Mouse (Mus musculus) lung, postnatal 0 days (tissue): ENCODE results near the gene Snx1. TPM values are rescaled to one million over a fixed set of nuclear protein-coding genes. Genes with fewer than 3 reads are reported as not detected.
A peak's percentile ranks its signal among the peaks of the same experiment; 100 is the strongest.

Experiments used
- ATAC-seq: fragments of 200-750 bp; cut with Nextera tagmentation; 2 replicates; pipeline ENCODE4 v1.8.0; 2017; ENCODE audit warnings: moderate library complexity
- DNase-seq: peaks from one replicate; pipeline ENCODE4 v3.0.0-alpha.2; 2016; ENCODE audit warnings: low spot score
- H3K27ac ChIP-seq: fragments of 300-500 bp; sonication (generic); 2 replicates; pipeline ENCODE4 v1.5.1; 2014; ENCODE audit warnings: antibody characterized with exemption, mild to moderate bottlenecking, low read length, mixed read lengths
- H3K27me3 ChIP-seq: fragments of 300-500 bp; sonication (generic); replicated peaks from 2 replicates; pipeline ENCODE4 v1.6.1; 2014; ENCODE audit warnings: low read length, mixed read lengths; ENCODE audit not compliant: insufficient read depth
- H3K36me3 ChIP-seq: fragments of 300-500 bp; sonication (generic); 2 replicates; pipeline ENCODE4 v1.6.1; 2014; ENCODE audit warnings: low read length, mixed read lengths; ENCODE audit not compliant: insufficient read depth
- H3K4me1 ChIP-seq: fragments of 300-500 bp; sonication (generic); 2 replicates; pipeline ENCODE4 v1.6.1; 2014; ENCODE audit warnings: antibody characterized with exemption, low read depth, low read length, mixed read lengths; ENCODE audit not compliant: insufficient read depth
- H3K4me2 ChIP-seq: fragments of 300-500 bp; sonication (generic); replicated peaks from 2 replicates; pipeline ENCODE4 v1.6.1; 2014; ENCODE audit warnings: low read depth, mild to moderate bottlenecking, low read length, moderate library complexity, mixed read lengths
- H3K4me3 ChIP-seq: fragments of 300-500 bp; sonication (generic); 2 replicates; pipeline ENCODE4 v1.5.1; 2014; ENCODE audit warnings: low read depth, low read length
- H3K9ac ChIP-seq: fragments of 300-500 bp; sonication (generic); replicated peaks from 2 replicates; pipeline ENCODE4 v1.6.1; 2014; ENCODE audit warnings: low read depth, mild to moderate bottlenecking
- H3K9me3 ChIP-seq: fragments of 300-500 bp; sonication (generic); 2 replicates; pipeline ENCODE4 v1.6.1; 2016; ENCODE audit warnings: low read length, mixed read lengths
- CTCF ChIP-seq: IDR thresholded peaks from 2 replicates; pipeline ENCODE4 v1.5.1; 2016; ENCODE audit warnings: antibody characterized with exemption, mild to moderate bottlenecking
- EP300 ChIP-seq: IDR thresholded peaks from 2 replicates; pipeline ENCODE4 v1.6.1; 2016; ENCODE audit warnings: antibody characterized with exemption, mild to moderate bottlenecking, control low read depth
- WGBS: fragments of 180-500 bp; shearing (Covaris S2); extraction: QIAGEN DNeasy Blood & Tissue Kit; methylation state at CpG from one replicate; pipeline ENCODE4 v1.1.7; 2014; 5-methylcytosine and 5-hydroxymethylcytosine counted together
- polyA plus RNA-seq: library from polyadenylated mRNA; unstranded; fragments of >200 nt; fragmentation: Nextera tagmentation; extraction: Ambion mirVana; gene quantifications from 2 replicates; pipeline ENCODE4 v1.2.1, GENCODE M21; 2015

Gene Snx1
- polyA plus RNA-seq, 1 experiment from 2014 or later = 108 TPM

- no peak overlapping the region for H3K4me3 ChIP-seq
- H3K9ac ChIP-seq = no peak overlapping the region
- DNase-seq (no peak), ATAC-seq (no peak)
- no peak overlapping the region for H3K4me2 ChIP-seq
- no peaks in the 10 kb centered on the region for H3K27me3 ChIP-seq
- TF ChIP-seq CTCF (no peak), EP300 (no peak)
- H3K36me3 ChIP-seq = peaks cover 26% of the 10 kb centered on the region
- WGBS = 72% methylated on average over 8 of the region's 8 CpGs
- no peaks in the 10 kb centered on the region for H3K4me1 ChIP-seq
- H3K27ac ChIP-seq = no peak overlapping the region
- no peaks in the 10 kb centered on the region for H3K9me3 ChIP-seq
Observed at GRCm38 (mm10) chr9:66101577-66101976, 24.8 kb downstream of the Snx1 start.

- Histone ChIP-seq H3K27me3 (no peaks in the 10 kb centered on the region), H3K4me3 (no peak overlapping the region), H3K4me1 (peaks cover 16% of the 10 kb centered on the region), H3K9me3 (no peaks in the 10 kb centered on the region), H3K27ac (peak overlapping the region; percentile 86), H3K4me2 (no peak overlapping the region), H3K36me3 (peaks cover 36% of the 10 kb centered on the region), H3K9ac (no peak overlapping the region)
- DNase-seq (peak; percentile 84), ATAC-seq (peak; percentile 66)
- WGBS = 51% methylated on average over 2 of the region's 2 CpGs
- TF ChIP-seq CTCF (no peak), EP300 (no peak)
Observed at GRCm38 (mm10) chr9:66092664-66093063, 33.7 kb downstream of the Snx1 start.

- peaks cover 45% of the 10 kb centered on the region for H3K36me3 ChIP-seq
- H3K9me3 ChIP-seq = no peaks in the 10 kb centered on the region
- H3K4me1 ChIP-seq = peaks cover 16% of the 10 kb centered on the region
- peak; percentile 77; the same call in 1 of the 2 replicates for TF ChIP-seq EP300
- TF ChIP-seq CTCF = no peak
- H3K4me2 ChIP-seq = no peak overlapping the region
- 27% methylated on average over 6 of the region's 6 CpGs for WGBS
- H3K4me3 ChIP-seq = no peak overlapping the region
- no peak overlapping the region for H3K9ac ChIP-seq
- ATAC-seq = peak; percentile 81
- peak; percentile 84 for DNase-seq
- H3K27ac ChIP-seq = peak overlapping the region; percentile 86
- no peaks in the 10 kb centered on the region for H3K27me3 ChIP-seq
Observed at GRCm38 (mm10) chr9:66091327-66092231, 34.8 kb downstream of the Snx1 start.

GRCm38 (mm10) chr9:66090593-66091244, 35.7 kb downstream of the Snx1 start:
- Histone ChIP-seq H3K27ac (peak overlapping the region; percentile 86), H3K36me3 (peaks cover 40% of the 10 kb centered on the region)
- peak; percentile 20 for ATAC-seq

GRCm38 (mm10) chr9:66088411-66088810, 38.0 kb downstream of the Snx1 start:
- H3K4me3 ChIP-seq = no peak overlapping the region
- peaks cover 21% of the 10 kb centered on the region for H3K36me3 ChIP-seq
- peaks cover 10% of the 10 kb centered on the region for H3K4me1 ChIP-seq
- ATAC-seq (no peak), DNase-seq (peak; percentile 75)
- H3K27me3 ChIP-seq = no peaks in the 10 kb centered on the region
- WGBS = 39% methylated on average over 4 of the region's 4 CpGs
- TF ChIP-seq CTCF (peak; percentile 86), EP300 (no peak)
- no peak overlapping the region for H3K9ac ChIP-seq
- H3K9me3 ChIP-seq = no peaks in the 10 kb centered on the region
- H3K4me2 ChIP-seq = no peak overlapping the region
- no peak overlapping the region for H3K27ac ChIP-seq

More at GRCm38 (mm10) chr9:66090593-66091244, 35.7 kb downstream of the Snx1 start:
- Histone ChIP-seq H3K9ac (no peak overlapping the region), H3K9me3 (no peaks in the 10 kb centered on the region), H3K27me3 (no peaks in the 10 kb centered on the region), H3K4me2 (no peak overlapping the region), H3K4me1 (peaks cover 16% of the 10 kb centered on the region), H3K4me3 (no peak overlapping the region)
- 66% methylated on average over 13 of the region's 13 CpGs for WGBS
- TF ChIP-seq CTCF = no peak
- TF ChIP-seq EP300 = no peak
- no peak for DNase-seq

- H3K4me3 ChIP-seq = no peak overlapping the region
- no peaks in the 10 kb centered on the region for H3K27me3 ChIP-seq
- H3K4me2 ChIP-seq = no peak overlapping the region
- H3K27ac ChIP-seq = no peak overlapping the region
- no peaks in the 10 kb centered on the region for H3K9me3 ChIP-seq
- peaks cover 12% of the 10 kb centered on the region for H3K36me3 ChIP-seq
- no peak for TF ChIP-seq EP300
- TF ChIP-seq CTCF = no peak
- peaks cover 4% of the 10 kb centered on the region for H3K4me1 ChIP-seq
- ATAC-seq (no peak), DNase-seq (no peak)
- no peak overlapping the region for H3K9ac ChIP-seq
- WGBS = 90% methylated on average over 7 of the region's 7 CpGs
Observed at GRCm38 (mm10) chr9:66087062-66087461, 39.3 kb downstream of the Snx1 start.
